Mouse (Mus musculus) regulatory T cell (primary cell): ENCODE measurements around the gene Sel1l.

Source experiments
- in situ Hi-C: fragments of 300-600 bp; cut with MboI, MseI; formaldehyde crosslinking; loops from one replicate; pipeline ENCODE4 v1.15.1; 2025; ENCODE audit warnings: high pct_unique_total_duplicates

Sel1l gene

DNA sequence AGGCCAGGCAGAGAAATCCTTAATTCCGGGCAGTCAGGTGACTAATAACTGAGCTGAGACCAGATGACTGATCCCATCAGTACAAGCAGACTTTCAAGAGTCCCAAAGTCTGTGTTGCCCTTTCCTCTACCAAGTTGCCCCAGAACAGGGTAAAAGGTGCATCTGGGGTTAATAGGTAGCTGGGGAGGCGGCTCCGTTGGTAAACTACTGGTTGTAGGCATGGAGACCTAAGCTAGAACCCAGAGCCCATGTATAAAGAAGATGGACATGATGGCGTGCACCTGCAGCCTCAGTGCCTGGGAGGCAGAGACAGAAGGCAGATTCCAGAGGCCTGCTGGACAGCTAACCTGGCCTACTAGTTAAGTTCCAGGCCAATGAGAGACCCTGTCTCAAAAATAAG, 30.2 kb downstream of the Sel1l start:
- in situ Hi-C loops = no loop called here

DNA sequence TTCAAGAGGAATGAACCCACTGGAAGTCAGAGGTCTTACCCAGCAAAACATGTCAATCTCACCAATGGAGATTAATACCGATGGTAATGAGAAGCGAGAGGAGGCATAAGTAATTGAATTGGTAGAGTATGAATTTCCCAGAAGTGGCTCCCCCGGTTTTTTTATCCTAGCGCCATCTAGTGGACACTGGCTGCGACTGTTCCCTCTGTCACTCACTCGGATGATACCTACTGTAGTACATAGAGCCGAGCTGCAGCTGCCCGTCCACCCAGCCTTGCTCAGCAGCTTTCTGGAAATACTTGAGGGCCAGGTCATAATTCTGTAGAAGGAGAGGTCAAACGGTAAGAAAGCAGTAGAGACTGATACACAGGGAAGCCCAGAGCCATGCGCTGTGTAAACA, 33.0 kb downstream of the Sel1l start:
- in situ Hi-C loops = no loop called here

DNA sequence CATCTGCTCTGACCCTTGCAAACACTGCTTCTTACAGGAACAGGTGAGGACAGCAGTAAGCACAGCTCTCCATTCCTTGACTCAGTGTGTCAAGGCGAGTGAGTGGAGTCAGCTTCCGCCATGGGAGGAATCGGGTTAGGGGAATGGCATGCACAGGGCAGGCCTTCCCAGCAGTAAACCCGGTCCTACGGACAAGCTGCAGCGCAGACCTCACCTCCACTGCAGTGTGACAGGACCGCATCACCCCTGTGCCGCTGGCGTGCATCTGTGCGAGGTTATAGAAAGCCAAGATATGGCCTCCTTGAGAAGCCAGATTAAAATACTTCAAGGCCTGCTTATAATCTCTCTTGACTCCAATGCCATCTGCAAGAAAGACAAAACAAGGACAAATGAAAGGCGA, 33.4 kb downstream of the Sel1l start:
- in situ Hi-C loops = no loop called here

DNA sequence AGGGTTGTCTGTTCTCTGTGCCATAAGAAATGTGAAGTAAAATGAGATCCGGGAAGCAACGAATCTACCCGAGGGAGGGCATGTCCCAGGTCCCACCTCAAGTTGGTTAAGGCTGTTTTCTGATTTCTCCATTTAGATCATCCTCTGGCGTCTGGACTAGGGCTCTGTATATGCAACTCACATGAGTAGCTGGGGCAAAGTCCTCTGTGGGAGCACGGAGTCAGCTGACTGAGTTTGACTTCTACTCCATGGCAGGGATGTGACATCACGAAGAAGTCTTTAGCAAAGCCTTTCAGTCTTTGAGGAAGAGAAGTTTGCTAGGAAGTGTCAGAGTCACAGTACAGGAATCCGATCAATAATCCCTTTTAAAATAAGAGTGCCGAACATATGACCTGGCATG, 40.0 kb downstream of the Sel1l start:
- in situ Hi-C loops = no loop called here

DNA sequence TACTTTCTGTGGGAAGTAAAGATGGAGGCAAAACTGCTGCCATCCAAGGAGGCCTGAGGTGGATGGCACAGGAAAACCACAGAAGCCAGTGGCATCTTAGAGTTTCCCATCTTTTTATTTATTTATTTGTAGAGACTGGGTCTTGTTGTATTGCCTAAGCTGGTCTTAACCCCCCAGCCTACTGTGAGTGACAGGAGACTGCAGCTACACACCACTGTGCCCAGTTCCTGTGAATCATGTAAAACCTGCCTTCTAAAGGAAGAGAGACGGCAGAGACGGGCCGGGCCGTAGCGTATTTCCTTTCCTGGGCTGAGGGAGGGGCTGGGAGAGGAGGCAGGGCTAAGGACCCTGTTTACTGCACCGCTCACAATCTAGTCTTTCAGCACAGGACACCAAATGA, 41.2 kb downstream of the Sel1l start:
- in situ Hi-C loops = no loop called here

DNA sequence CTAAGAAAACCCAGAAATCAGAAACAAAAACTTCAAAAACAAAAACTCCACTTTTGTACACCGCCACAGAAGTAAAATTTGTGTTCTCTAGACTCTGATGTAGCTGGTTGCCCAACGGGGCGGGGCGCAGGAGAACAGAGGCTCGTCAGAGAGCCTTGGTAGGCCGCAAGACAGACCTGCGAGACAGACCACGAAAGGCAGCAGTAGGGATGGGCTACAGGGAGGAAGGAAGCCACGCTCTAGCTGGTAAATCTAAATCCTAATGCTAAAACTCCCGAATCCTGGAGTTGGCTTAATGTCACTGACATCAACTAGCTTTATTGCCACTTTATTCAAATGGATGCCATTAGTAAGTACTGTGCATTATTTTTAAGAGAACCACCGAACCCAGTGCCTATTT, 41.9 kb downstream of the Sel1l start:
- in situ Hi-C loops = no loop called here

DNA sequence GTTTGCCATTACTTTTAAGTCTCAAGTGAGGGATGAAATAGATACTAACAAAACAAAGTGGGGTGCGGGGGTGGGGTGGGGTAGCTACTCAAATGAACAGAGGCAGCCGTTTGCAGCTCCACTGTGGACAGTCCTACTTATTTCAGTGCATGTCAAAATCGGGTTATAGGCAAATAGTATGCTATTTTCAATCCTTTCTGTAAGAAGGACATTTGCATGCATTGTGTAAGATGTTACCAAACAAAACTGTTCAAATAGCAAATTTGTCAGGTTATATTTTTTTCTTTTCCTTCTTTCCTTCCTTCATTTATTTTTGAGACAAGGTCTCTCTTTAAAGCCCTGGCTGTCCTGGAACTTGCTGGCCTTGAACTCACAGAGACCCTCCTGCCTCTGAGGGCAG, 44.7 kb downstream of the Sel1l start:
- in situ Hi-C loops = no loop called here

DNA sequence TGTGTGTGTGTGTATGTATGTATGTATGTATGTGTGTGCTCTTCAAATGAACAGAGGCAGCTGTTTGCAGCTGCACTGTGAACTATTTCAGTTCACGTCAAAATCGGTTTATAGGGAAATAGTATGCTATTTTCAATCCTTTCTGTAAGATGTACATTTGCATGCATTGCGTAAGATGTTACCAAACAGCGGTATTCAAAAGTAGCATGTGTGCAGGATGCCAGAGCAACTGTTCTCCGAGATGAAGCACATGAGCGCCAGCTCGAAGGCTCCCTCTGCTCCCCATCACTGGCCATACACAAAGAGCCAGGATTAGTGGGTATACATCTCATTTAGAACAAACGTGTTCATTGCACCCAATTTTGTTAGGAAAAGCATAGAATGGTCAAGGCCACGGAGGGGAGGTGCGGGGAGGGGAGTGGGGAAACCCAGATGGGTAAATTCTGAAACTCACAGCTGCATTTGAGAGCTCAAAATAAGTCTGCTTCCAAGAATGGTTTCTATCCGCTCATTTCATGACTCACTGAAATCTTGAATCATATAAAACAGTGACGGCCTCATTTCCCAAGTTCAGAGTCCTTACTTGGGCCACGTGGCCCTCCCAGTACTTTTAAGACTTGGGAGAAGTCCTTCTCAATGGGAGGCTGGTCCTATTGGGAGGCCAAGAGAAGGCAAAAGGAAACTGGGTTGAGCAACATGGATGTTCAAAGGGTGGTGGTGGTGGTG, 45.6 kb downstream of the Sel1l start:
- in situ Hi-C loops = no loop called here

DNA sequence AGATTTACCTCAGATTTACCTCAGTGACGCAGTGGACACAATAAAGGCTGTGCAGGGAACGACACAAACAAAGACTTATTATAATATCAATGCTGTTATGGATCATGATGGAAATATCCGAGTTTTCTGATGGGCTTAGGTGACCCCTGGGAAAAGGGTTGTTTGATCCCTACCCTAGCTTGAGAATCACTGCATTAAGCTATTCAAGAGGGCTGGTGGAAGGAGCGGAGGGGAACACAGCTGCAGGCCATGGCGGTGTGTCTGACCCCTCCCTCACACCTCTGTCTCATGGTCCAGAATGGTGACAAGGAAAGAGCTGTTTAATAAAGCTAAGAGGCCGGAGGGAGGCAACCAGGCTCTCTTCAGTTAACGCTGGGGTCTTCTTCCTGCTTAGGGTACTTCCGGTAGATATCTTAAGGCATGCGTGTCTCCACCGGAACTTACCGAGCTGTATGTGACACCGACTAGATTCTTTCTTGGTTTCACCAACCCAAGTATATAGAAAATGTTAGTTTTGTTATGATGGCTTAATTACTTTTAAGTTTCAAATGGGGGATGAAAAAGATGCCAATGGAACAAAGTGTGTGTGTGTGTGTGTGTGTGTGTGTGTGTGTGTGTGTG, 46.3 kb downstream of the Sel1l start:
- in situ Hi-C loops = no loop called here

DNA sequence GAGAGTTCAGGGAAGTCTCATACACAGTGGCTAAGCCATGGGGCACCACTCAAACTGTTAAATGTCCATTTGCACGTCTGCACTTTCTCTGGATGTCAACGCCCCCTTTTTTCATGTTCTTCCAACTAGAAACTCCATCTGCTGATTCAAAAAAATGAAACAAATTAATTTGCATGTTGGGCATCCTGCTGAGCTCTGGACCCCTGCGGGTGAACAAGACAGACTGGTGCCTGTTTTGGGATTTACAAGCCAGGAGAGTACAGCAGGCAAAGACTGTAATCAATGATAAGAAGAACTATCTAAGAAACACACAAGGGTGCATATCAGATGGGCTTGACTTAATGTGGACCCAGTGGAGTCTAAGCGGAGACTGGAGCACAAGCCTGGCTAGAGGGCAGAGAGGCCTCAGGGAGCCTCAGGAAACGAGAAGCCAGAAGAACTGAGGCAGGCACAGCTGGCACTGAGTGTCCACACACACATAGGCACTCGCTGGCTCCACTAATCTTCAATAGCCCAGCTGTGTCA, 48.0 kb downstream of the Sel1l start:
- in situ Hi-C loops = no loop called here

DNA sequence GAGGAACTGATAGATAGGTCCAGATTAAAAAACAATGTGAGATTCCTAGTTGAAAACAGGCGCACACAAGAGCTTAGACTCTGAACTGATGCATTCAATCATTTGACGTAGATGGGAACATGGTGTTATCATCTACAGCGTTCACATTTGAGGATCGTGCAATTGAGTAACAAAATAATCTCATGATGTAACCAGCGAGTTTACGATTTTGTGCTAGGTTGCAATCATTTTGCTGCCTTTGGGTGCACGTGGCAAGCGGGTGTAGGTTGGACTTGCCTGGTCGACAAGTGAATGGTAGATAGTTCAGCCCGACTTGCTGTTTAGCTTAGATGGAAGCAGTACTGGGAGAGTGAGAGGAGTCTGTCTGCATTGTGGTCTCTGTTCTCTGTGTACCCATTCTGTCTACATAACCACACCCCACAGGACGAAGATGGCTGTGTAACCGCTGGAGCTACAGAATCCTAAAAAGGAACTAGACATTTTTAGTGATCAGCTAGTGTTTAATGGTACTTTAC, 49.1 kb downstream of the Sel1l start:
- in situ Hi-C loops = no loop called here

DNA sequence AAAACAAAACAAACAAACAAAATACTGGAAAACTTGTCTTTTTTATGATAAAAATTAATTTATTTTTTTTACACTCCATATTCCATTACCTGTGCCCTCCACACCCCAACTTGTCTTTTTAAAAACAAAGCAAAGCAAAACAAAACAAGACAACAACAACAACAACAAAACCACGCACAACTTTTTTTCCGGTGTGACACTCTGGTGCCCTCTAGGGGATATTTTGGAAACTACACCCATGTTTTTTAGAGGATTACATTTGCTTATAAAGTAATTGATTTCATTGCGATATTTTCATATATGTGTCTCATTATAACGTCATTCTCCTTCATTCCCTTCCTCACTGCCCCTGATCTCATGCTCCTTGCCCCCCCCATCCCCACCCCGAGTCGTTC, 49.6 kb downstream of the Sel1l start:
- in situ Hi-C loops = no loop called here

DNA sequence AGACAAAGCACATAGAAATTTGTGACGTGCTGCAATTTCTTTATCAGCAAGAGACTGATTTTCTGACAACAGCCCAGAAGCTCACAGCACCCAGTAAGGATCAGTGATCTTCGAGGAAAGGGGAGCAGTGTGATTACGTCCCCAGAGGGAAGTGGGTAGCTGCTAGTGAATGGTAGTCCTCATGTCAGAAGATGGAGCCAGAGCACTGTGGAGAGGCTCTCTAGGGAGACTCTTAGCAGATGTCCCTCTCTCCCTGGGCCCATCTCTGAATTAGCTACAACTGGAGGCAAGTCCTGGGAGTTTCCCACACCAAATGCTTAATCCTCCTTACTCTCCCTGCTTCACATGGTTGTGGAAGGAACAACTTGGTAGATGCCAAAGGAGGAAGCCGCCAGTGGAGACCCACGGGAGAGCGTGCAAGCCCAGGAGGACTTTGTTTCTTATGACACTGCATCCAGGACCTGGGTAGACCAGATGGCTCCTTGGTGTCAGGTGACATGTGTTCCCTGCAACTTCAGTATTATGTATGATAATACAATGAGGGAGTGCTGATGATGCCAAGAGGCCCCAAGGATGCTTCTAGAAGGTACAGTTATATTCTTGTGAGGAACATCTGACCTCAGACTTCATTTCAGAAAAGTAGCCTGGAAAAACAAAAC, 50.1 kb downstream of the Sel1l start:
- in situ Hi-C loops = no loop called here

DNA sequence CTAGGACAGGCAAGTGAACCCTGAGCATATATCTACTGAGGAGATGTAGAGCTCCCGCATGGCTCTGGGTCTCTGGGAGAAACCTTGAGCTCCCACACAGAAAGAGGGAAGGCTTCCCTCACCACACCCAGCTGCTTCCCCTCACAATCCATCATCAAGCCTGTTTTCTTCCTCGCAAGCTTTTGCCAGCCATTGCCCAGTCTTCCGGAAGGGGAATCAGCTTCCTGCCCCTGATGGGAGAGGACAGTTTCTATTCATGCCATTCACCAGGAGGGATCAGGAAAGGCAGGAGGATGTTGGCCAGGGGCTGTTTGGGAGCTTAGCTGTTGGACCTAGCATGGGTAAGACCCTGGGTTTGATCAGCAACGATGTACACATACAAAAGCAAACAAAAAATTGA, 52.2 kb downstream of the Sel1l start:
- in situ Hi-C loops = no loop called here

DNA sequence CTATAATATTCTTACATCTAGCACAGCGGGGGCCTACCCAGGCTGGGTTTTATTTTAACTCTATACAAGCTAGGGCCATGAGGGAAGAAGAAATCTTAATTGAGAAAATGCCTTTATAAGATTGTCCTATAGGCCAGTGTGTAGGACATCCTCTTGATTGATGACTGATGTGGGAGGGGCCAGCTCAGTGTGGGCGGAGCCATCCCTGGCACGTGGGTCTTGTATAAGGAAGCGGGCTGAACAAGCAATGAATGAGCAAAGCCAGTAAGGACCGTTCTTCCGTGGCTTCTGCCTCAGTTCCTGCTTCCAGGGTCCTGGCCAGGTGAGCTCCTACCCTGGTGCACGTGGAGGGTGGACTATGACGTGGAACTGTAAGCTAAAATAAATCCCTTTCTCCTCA, 55.7 kb downstream of the Sel1l start:
- in situ Hi-C loops = loop anchor here (5.0 kb wide), 2 partner anchors 166 to 366 kb away; no protein-coding TSS in a partner anchor

DNA sequence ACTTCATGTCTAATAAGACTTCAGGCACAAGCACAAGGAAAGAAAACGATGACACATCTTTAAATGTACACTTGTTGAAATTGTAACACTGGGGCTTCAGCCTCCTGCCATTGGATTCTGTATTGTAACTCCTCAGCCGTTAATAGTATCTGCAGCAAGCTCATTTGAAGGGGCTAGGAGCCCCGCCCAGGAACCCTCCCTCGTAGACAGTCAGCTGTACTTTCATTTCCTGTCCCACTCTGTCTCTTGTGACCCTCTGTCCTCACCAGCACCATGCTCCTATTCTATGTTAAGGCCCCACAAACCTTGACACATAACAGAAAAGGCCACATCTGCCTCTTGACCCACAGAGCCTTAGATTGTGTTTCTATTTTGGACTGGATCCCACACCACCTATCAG, 57.1 kb downstream of the Sel1l start:
- in situ Hi-C loops = loop anchor here (5.0 kb wide), 2 partner anchors 165 to 365 kb away; no protein-coding TSS in a partner anchor

DNA sequence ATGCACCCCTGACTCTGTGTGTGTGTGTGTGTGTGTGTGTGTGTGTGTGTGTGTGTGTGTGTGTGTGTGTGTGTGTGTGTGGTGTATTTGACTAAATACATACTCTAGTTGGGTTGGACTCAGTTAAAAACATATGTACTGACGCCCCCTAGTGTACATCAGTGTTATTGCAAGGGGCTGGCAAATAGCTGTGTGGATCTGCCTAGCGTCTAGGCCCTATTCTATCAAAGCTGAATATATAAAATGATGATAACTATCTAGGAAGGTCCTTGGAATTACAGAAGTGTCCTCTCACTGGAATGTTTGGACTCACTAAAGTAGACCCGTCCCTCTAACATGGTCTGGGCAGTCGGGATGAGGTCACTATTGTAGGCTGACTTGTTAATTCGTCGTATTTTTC, 59.2 kb downstream of the Sel1l start:
- in situ Hi-C loops = loop anchor here (5.0 kb wide), 3 partner anchors 142 to 362 kb away; no protein-coding TSS in a partner anchor

DNA sequence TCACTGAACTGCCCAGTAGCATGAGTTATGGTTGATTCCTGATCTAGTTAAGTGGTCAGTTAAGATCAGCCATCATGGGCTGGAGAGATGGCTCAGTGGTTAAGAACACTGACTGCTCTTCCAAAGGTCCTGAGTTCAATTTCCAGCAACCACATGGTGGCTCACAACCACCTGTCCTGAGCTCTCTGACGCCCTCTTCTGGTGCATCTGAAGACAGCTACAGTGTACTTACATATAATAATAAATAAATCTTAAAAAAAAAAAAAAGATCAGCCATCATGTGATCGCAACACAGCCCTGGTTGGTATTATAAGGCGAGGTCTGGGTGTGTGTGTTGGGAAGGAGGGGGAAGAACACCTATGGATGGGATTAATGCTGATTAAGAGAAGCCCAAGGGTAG, 60.5 kb downstream of the Sel1l start:
- in situ Hi-C loops = loop anchor here (5.0 kb wide), 1 partner anchor 141 kb away; no protein-coding TSS in a partner anchor

DNA sequence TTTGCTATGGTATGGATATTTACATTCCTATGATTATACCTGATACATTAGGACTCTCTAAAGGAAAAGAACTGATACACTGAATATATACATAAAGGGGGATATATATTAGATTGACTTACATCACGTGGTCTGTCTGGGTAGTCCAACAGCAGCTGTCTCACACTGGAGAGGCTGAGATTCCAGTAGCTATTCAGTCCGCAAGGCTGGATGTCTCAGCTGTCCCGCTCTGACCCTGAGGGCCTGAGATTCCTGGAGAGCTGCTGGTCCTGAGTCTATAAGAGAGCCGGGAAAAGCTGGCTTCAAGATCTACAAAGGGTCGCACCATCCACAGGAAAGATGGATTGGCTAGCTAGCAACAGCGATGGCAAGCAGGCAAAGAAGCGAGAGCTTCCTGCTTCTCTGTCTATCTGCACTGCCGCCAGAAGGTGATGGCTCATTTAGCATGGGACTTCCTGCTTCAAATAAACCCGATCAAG, 61.0 kb downstream of the Sel1l start, which contains the start of gene Ston2:
Ston2 (minus strand) TSS at position 429 of the 479 bp plus-strand sequence.
- in situ Hi-C loops = loop anchor here (5.0 kb wide), 1 partner anchor 141 kb away; no protein-coding TSS in a partner anchor

DNA sequence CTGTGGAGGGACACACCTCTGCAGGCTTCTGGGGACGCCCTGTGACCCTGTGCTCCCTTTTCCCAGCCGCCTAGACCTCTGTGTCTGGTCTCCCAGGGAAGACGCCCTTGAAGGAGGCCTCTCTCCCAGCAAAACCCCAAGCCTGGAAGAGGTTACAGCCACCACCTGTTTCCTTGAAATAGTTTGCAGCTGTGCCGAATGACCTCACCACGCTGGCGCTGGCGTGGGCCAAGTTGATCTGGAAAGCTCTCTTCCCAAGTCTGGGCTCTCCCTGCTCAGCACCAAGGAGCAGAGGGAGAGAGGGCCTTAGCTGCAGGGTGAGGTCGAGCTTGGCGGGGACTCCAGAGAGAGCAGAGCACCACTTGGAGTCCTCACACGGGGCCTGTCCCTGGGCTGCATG, 62.6 kb downstream of the Sel1l start:
- in situ Hi-C loops = loop anchor here (5.0 kb wide), 1 partner anchor 139 kb away; no protein-coding TSS in a partner anchor

DNA sequence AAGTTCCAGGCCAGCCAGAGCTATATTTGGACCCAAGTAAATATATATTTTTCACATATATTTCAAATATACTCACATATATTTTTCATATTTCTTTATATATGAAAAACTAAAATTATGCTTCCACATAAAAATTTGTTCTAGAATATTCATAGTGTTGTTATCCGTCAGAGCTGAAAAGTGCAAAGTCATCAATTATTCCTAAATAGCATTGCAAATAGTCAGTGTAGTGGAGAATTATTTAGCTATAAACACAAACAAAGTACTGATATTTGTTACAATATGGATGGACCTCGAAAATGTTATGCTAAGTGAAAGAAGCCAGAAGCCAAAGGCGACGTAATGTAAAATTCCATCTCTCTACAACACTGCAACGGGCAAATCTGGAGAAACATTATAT, 67.5 kb downstream of the Sel1l start:
- in situ Hi-C loops = no loop called here

DNA sequence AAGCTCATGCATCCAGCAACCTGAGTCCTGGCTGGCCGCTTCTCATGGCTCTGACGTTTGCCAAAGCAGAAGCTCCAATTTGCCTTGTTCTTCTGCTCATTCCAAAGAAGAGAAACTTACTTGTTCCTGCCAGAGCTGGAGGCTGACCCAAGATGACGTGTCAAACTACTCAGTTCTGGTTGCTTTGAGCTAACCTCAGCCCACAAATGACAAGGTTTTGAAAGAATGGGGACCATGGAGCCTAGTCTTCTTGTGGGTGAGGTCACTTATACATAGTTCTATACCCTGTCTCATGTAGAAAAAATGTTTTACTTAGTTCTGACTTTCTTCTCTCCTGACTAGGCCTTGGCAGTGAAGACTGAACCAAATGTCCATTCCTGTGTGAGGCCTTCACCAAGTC, 68.4 kb downstream of the Sel1l start:
- in situ Hi-C loops = no loop called here
